Mouse (Mus musculus): ENCODE data around the gene Vmn2r32. TPM values are rescaled to one million over a fixed set of nuclear protein-coding genes. Genes with fewer than 3 reads are reported as not detected.

The Vmn2r32 gene
- not detected in 2 replicates for polyA plus RNA-seq (2012; rRNA removed)

DNA sequence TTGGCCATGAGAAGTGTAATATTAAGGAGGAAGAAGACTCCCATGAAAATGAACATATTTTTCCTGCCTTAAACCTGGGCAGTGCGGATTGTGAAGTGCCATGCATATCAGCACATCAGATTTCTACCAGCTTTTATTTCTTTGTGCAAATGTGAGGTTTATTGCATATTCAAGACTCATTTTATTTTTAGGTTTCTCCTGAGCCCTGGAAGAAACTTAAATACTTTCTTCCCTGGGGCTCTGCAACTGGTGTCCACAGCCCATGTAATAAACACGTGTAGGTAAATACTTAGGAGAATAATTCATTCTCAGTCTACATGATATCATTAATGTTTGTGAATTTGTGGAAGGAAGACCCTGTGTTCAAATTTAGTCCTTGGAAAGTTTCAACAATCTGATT is at the start of gene Vmn2r32:
Vmn2r32 (minus strand) TSS at position 101 of the 400 bp plus-strand sequence.

Other genes with a start within 250 kb of the Vmn2r32 start
- gene Vmn2r29, start 232.7 kb downstream of the Vmn2r32 start, polyA plus RNA-seq (2012; rRNA removed): not detected in 2 replicates
- gene Gm45844, start 201.7 kb downstream of the Vmn2r32 start, polyA plus RNA-seq (2012; rRNA removed): 0.11 and 0.38 TPM in 2 replicates
- gene Clcn4, start 179.2 kb downstream of the Vmn2r32 start, polyA plus RNA-seq (2012; rRNA removed): 6.9 and 8.4 TPM in 2 replicates
- not detected in 2 replicates for gene Vmn2r30, start 142.4 kb downstream of the Vmn2r32 start, polyA plus RNA-seq (2012; rRNA removed)
- not detected in 2 replicates for gene Gm45783, start 105.4 kb downstream of the Vmn2r32 start, polyA plus RNA-seq (2012; rRNA removed)
- gene Vmn2r31, start 80.3 kb downstream of the Vmn2r32 start, polyA plus RNA-seq (2012; rRNA removed): not detected in 2 replicates
- not detected in 2 replicates for gene Vmn2r33, start 86.8 kb upstream of the Vmn2r32 start, polyA plus RNA-seq (2012; rRNA removed)
- not detected in 2 replicates for gene Vmn2r34, start 209.5 kb upstream of the Vmn2r32 start, polyA plus RNA-seq (2012; rRNA removed)